Mouse (Mus musculus): ENCODE results near the gene Helb. TPM values are rescaled to one million over a fixed set of nuclear protein-coding genes. Genes with fewer than 3 reads are reported as not detected.

Helb gene
- 2.7 and 3.0 TPM in 2 replicates for polyA plus RNA-seq (2015; fragmentation: Nextera tagmentation; extraction: Ambion mirVana)

GRCm38 (mm10) chr10:120112507-120113396, at the start of gene Helb:
Gene Helb (minus strand): TSS chr10:120112987.
- TF ChIP-seq EP300 (IDR thresholded peaks at IDR 0.05): no peak
- TF ChIP-seq CTCF (IDR thresholded peaks at IDR 0.05): no peak
- peak; percentile 100 for ATAC-seq

GRCm38 (mm10) chr10:120160533-120160932, 47.7 kb upstream of the Helb start:
- H3K4me2 ChIP-seq (replicated peaks; ENCODE audit: low read depth, low read length): no peak overlapping the region
- no peak overlapping the region for H3K4me3 ChIP-seq (ENCODE audit: low read depth, low read length)
- H3K4me1 ChIP-seq (ENCODE audit: insufficient read depth, low read depth, low read length): no peaks in the 10 kb centered on the region
- H3K27ac ChIP-seq (ENCODE audit: low read length): no peak overlapping the region
- ATAC-seq: no peak
- H3K36me3 ChIP-seq (ENCODE audit: insufficient read depth, low read length): no peaks in the 10 kb centered on the region
- WGBS: 76% methylated on average over 9 of the region's 9 CpGs
- DNase-seq (ENCODE audit: low spot score): no peak
- H3K27me3 ChIP-seq (replicated peaks; ENCODE audit: insufficient read depth, low read length): no peaks in the 10 kb centered on the region
- no peak overlapping the region for H3K9ac ChIP-seq (replicated peaks; ENCODE audit: low read depth)
- TF ChIP-seq CTCF (IDR thresholded peaks at IDR 0.05) (no peak), EP300 (IDR thresholded peaks at IDR 0.05) (no peak)
- H3K9me3 ChIP-seq (ENCODE audit: low read length): no peaks in the 10 kb centered on the region

More at GRCm38 (mm10) chr10:120112507-120113396, at the start of gene Helb:
- WGBS: 2% methylated on average over 54 of the region's 55 CpGs
- Histone ChIP-seq H3K27me3 (replicated peaks; ENCODE audit: insufficient read depth, low read length) (no peaks in the 10 kb centered on the region), H3K36me3 (ENCODE audit: insufficient read depth, low read length) (no peaks in the 10 kb centered on the region), H3K9me3 (ENCODE audit: low read length) (no peaks in the 10 kb centered on the region), H3K9ac (replicated peaks; ENCODE audit: low read depth) (peak within 1 kb of the TSS; percentile 62), H3K4me1 (ENCODE audit: insufficient read depth, low read depth, low read length) (no peaks in the 10 kb centered on the region), H3K27ac (ENCODE audit: low read length) (peak within 1 kb of the TSS; percentile 75), H3K4me2 (replicated peaks; ENCODE audit: low read depth, low read length) (peak within 1 kb of the TSS; percentile 80), H3K4me3 (ENCODE audit: low read depth, low read length) (peak within 1 kb of the TSS; percentile 75)
- DNase-seq (ENCODE audit: low spot score): peak; percentile 96

DNA sequence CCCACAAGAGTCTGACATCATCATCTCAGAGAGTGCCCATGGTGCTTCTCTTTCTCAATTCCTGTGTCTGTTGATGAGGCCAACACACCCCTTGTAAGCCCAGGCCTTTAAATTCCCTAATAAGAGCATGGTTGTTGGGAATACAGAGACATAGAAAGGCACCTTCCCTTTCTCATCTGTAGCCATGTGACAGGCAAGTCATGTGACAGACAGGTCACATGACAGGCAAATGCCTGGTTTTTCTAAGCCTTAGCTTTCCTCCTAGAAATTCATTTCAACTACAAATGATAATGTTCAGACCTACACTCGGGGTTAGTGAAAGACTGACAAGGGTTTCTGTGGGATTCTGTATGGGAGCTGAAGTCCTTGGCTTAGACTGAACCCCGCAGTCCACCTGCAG, 41.1 kb upstream of the Helb start:
- no peaks in the 10 kb centered on the region for H3K27me3 ChIP-seq (replicated peaks; ENCODE audit: insufficient read depth, low read length)
- no peak overlapping the region for H3K4me3 ChIP-seq (ENCODE audit: low read depth, low read length)
- H3K36me3 ChIP-seq (ENCODE audit: insufficient read depth, low read length): no peaks in the 10 kb centered on the region
- no peak for TF ChIP-seq EP300 (IDR thresholded peaks at IDR 0.05)
- TF ChIP-seq CTCF (IDR thresholded peaks at IDR 0.05): no peak
- no peak for ATAC-seq
- no peaks in the 10 kb centered on the region for H3K4me1 ChIP-seq (ENCODE audit: insufficient read depth, low read depth, low read length)
- H3K9ac ChIP-seq (replicated peaks; ENCODE audit: low read depth): no peak overlapping the region
- H3K27ac ChIP-seq (ENCODE audit: low read length): no peak overlapping the region
- H3K4me2 ChIP-seq (replicated peaks; ENCODE audit: low read depth, low read length): no peak overlapping the region
- H3K9me3 ChIP-seq (ENCODE audit: low read length): no peaks in the 10 kb centered on the region
- 92% methylated on average over 2 of the region's 2 CpGs for WGBS
- DNase-seq (ENCODE audit: low spot score): no peak

DNA sequence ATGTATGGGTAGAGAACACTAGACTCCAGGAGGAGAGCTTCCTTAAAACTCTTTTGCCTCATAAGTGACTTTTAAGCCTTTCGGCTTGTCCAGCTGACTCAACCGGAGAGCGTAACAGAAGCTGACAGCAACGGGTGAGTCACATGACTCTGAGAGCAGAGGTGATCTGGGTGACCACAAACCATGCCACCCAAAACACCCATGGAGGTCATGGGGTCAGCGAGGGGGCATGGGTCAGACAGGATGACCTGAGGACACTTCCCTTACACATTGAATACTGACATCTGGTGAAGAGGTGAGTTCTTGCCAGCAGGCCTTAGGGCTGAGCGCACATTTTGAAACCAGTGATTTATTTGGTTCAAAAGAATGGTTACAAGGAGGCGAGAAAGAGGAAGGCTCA, 38.9 kb upstream of the Helb start:
- H3K4me2 ChIP-seq (replicated peaks; ENCODE audit: low read depth, low read length): no peak overlapping the region
- H3K27me3 ChIP-seq (replicated peaks; ENCODE audit: insufficient read depth, low read length): no peaks in the 10 kb centered on the region
- WGBS: 87% methylated on average over 7 of the region's 7 CpGs
- ATAC-seq (no peak), DNase-seq (ENCODE audit: low spot score) (no peak)
- no peak overlapping the region for H3K27ac ChIP-seq (ENCODE audit: low read length)
- H3K9me3 ChIP-seq (ENCODE audit: low read length): no peaks in the 10 kb centered on the region
- no peaks in the 10 kb centered on the region for H3K36me3 ChIP-seq (ENCODE audit: insufficient read depth, low read length)
- no peak overlapping the region for H3K4me3 ChIP-seq (ENCODE audit: low read depth, low read length)
- no peak for TF ChIP-seq CTCF (IDR thresholded peaks at IDR 0.05)
- TF ChIP-seq EP300 (IDR thresholded peaks at IDR 0.05): no peak
- H3K9ac ChIP-seq (replicated peaks; ENCODE audit: low read depth): no peak overlapping the region
- no peaks in the 10 kb centered on the region for H3K4me1 ChIP-seq (ENCODE audit: insufficient read depth, low read depth, low read length)

DNA sequence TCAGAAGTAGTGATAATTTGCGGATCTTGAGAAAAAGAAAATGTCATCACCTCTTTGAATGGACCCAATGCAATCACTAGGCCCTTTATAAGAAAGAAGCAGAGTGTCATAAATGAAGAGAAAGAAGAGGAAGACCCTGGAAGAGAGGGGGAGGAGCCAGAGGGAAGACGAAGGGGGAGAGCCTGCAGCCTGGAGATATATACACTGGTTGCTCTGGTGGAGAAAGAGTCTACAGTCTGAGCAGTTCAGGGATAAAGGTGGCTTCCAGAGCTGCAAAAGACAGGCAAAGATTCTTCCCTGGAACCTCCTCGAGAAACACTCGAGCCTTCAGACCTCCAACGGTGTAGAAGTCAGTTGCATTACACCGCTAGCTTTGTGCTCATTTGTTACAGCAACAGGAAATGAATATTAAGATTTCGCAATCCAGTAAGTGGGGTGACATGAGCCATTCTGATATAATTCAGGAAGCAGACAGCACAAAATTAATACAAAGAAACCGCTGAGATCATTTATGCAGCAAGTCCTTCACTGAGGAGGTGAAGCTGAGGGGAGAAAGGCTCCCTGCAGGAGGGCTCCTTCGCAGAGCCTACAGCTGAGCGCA, 28.2 kb upstream of the Helb start:
- DNase-seq (ENCODE audit: low spot score): peak; percentile 27

DNA sequence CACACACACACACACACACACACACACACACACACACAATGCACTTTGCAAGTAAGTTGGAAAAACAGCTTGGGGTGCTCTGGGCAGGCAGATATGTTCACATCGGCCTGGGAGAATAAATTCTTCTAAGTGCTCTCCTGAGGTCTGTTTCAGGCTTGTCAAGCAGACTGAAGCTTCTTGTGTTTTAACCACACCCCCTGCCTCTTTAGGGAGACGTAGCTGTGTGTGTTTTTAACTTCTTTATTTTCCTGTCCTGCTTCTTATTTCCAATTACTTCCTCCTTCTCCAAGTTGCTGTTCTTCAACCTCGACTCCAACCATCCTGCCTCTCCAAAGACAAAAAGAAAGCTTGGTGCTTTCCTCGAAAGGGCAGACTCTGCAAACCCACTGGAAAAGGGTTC, 27.4 kb upstream of the Helb start:
- H3K36me3 ChIP-seq (ENCODE audit: insufficient read depth, low read length): no peaks in the 10 kb centered on the region
- no peak overlapping the region for H3K4me3 ChIP-seq (ENCODE audit: low read depth, low read length)
- DNase-seq (ENCODE audit: low spot score) (no peak), ATAC-seq (no peak)
- 53% methylated on average over 4 of the region's 4 CpGs for WGBS
- no peak overlapping the region for H3K27ac ChIP-seq (ENCODE audit: low read length)
- H3K4me2 ChIP-seq (replicated peaks; ENCODE audit: low read depth, low read length): no peak overlapping the region
- no peak overlapping the region for H3K9ac ChIP-seq (replicated peaks; ENCODE audit: low read depth)
- no peaks in the 10 kb centered on the region for H3K27me3 ChIP-seq (replicated peaks; ENCODE audit: insufficient read depth, low read length)
- H3K9me3 ChIP-seq (ENCODE audit: low read length): no peaks in the 10 kb centered on the region
- H3K4me1 ChIP-seq (ENCODE audit: insufficient read depth, low read depth, low read length): no peaks in the 10 kb centered on the region
- TF ChIP-seq EP300 (IDR thresholded peaks at IDR 0.05): no peak
- TF ChIP-seq CTCF (IDR thresholded peaks at IDR 0.05): no peak

More for the DNA sequence above, 28.2 kb upstream of the Helb start:
- Histone ChIP-seq H3K9ac (replicated peaks; ENCODE audit: low read depth) (no peak overlapping the region), H3K27ac (ENCODE audit: low read length) (no peak overlapping the region), H3K36me3 (ENCODE audit: insufficient read depth, low read length) (no peaks in the 10 kb centered on the region), H3K27me3 (replicated peaks; ENCODE audit: insufficient read depth, low read length) (no peaks in the 10 kb centered on the region), H3K4me2 (replicated peaks; ENCODE audit: low read depth, low read length) (no peak overlapping the region), H3K4me1 (ENCODE audit: insufficient read depth, low read depth, low read length) (no peaks in the 10 kb centered on the region), H3K4me3 (ENCODE audit: low read depth, low read length) (no peak overlapping the region), H3K9me3 (ENCODE audit: low read length) (no peaks in the 10 kb centered on the region)
- no peak for ATAC-seq
- TF ChIP-seq EP300 (IDR thresholded peaks at IDR 0.05) (no peak), CTCF (IDR thresholded peaks at IDR 0.05) (no peak)
- 44% methylated on average over 10 of the region's 10 CpGs for WGBS
